Mouse (Mus musculus): ENCODE results near the gene Gm28042. TPM values are rescaled to one million over a fixed set of nuclear protein-coding genes. Genes with fewer than 3 reads are reported as not detected.

The Gm28042 gene
- polyA plus RNA-seq, 1 experiment, result 2.8 TPM

DNA sequence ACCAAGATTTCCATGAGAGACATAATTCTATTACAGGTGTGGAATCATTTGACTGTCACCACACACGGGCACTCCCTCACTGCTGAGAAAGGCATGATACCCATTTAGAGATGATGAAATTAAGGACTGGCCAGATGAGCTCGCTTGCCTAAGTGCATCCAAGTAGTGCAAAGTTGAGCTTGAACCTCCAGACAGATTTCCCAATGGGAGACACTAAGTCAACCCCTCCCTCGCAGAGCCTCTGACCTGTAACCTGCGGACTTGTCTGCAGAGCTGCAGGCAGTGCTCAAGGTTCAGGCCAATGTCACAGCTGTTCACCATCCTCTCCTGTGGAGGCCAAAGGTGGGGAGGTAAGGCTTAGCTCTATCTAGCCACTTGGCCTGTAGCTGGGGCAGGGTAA lies 31.5 kb downstream of the Gm28042 start:
- TF ChIP-seq POLR2A (IDR thresholded peaks at IDR 0.05; ENCODE audit: low read depth, low read length), result no peak
- no peak for TF ChIP-seq CTCF (IDR thresholded peaks at IDR 0.05; ENCODE audit: extremely low read depth, insufficient read length, insufficient replicate concordance, low read depth, low read length)
- 70% methylated on average over 4 of the region's 4 CpGs for WGBS
- Histone ChIP-seq H3K36me3 (ENCODE audit: control insufficient read depth, insufficient read depth, low read length) (no peaks in the 10 kb centered on the region), H3K4me1 (ENCODE audit: control insufficient read depth, insufficient read depth, insufficient read length, low read length) (no peaks in the 10 kb centered on the region), H3K27me3 (ENCODE audit: control insufficient read depth, insufficient read depth, low read length) (no peaks in the 10 kb centered on the region), H3K4me3 (ENCODE audit: low read depth, low read length) (no peak overlapping the region), H3K27ac (ENCODE audit: insufficient read depth, low read depth, low read length) (no peak overlapping the region)

DNA sequence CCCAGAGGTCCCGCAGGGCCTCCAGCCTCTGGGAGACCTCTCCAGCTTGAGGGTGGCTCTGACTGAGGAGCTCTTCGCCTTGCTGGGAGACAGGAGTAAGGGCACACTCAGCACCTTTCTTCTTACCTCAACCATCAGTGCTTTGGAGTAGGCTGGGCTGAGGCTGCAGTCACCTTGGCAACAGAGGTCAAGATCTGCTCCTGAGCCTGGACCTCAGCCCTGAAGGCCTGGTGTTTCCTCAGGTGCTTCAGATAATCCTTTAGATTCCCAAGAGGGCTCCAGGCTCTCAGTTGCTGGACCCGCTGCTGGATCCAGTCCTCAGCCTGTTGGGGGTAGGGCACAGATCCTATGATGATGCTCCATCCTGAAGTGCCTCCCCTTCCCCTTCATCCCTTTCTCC lies 32.2 kb downstream of the Gm28042 start:
- Histone ChIP-seq H3K27ac (ENCODE audit: insufficient read depth, low read depth, low read length) (no peak overlapping the region), H3K36me3 (ENCODE audit: control insufficient read depth, insufficient read depth, low read length) (no peaks in the 10 kb centered on the region), H3K27me3 (ENCODE audit: control insufficient read depth, insufficient read depth, low read length) (no peaks in the 10 kb centered on the region), H3K4me1 (ENCODE audit: control insufficient read depth, insufficient read depth, insufficient read length, low read length) (no peaks in the 10 kb centered on the region), H3K4me3 (ENCODE audit: low read depth, low read length) (no peak overlapping the region)
- TF ChIP-seq CTCF (IDR thresholded peaks at IDR 0.05; ENCODE audit: extremely low read depth, insufficient read length, insufficient replicate concordance, low read depth, low read length) (no peak), POLR2A (IDR thresholded peaks at IDR 0.05; ENCODE audit: low read depth, low read length) (no peak)
- 87% methylated on average over 3 of the region's 3 CpGs for WGBS

DNA sequence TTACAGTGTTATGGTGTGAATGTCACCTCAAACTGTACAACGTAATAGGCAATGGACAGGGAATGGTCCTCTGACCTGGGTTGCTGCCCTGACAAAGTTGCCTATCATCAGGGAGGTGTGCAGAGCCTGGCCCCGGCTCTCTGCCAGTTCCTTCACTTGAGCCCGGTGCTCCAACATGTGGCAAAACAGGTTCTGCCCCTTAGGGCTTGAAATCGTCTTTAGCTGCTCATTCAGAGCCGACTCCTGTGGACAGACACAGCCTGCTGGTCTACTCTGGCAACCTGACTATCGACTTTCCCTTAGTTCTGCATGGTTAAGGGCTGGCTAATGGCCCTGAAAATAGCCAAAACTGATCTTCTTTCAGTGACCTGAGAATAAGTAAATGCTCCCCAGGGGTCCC lies 32.9 kb downstream of the Gm28042 start:
- TF ChIP-seq POLR2A (IDR thresholded peaks at IDR 0.05; ENCODE audit: low read depth, low read length), result no peak
- no peak for TF ChIP-seq CTCF (IDR thresholded peaks at IDR 0.05; ENCODE audit: extremely low read depth, insufficient read length, insufficient replicate concordance, low read depth, low read length)
- Histone ChIP-seq H3K27ac (ENCODE audit: insufficient read depth, low read depth, low read length) (no peak overlapping the region), H3K36me3 (ENCODE audit: control insufficient read depth, insufficient read depth, low read length) (no peaks in the 10 kb centered on the region), H3K27me3 (ENCODE audit: control insufficient read depth, insufficient read depth, low read length) (no peaks in the 10 kb centered on the region), H3K4me1 (ENCODE audit: control insufficient read depth, insufficient read depth, insufficient read length, low read length) (no peaks in the 10 kb centered on the region), H3K4me3 (ENCODE audit: low read depth, low read length) (no peak overlapping the region)
- WGBS, result 23% methylated on average over 6 of the region's 6 CpGs

DNA sequence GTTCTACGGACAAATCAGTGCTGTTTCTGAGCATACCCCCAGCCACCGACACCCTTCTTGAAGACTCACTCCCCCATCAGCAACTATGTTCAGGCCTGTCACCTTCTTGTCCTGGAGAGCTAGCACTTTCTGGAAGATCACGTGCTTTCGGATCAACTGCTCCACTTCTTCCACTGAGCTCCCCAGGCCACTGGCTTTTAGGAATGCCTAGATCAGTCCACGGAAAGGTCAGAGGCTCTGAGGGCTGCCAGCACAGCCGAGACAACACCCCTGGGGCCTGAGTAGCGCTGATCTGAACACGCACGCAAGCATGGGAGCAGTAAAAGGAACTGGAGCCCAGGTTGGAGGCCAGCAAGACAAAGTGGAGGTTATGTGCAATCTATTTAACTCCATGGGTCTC lies 33.4 kb downstream of the Gm28042 start:
- 84% methylated on average over 9 of the region's 9 CpGs for WGBS
- Histone ChIP-seq H3K36me3 (ENCODE audit: control insufficient read depth, insufficient read depth, low read length) (no peaks in the 10 kb centered on the region), H3K4me1 (ENCODE audit: control insufficient read depth, insufficient read depth, insufficient read length, low read length) (no peaks in the 10 kb centered on the region), H3K4me3 (ENCODE audit: low read depth, low read length) (no peak overlapping the region), H3K27me3 (ENCODE audit: control insufficient read depth, insufficient read depth, low read length) (no peaks in the 10 kb centered on the region), H3K27ac (ENCODE audit: insufficient read depth, low read depth, low read length) (no peak overlapping the region)
- no peak for TF ChIP-seq CTCF (IDR thresholded peaks at IDR 0.05; ENCODE audit: extremely low read depth, insufficient read length, insufficient replicate concordance, low read depth, low read length)
- TF ChIP-seq POLR2A (IDR thresholded peaks at IDR 0.05; ENCODE audit: low read depth, low read length), result no peak

DNA sequence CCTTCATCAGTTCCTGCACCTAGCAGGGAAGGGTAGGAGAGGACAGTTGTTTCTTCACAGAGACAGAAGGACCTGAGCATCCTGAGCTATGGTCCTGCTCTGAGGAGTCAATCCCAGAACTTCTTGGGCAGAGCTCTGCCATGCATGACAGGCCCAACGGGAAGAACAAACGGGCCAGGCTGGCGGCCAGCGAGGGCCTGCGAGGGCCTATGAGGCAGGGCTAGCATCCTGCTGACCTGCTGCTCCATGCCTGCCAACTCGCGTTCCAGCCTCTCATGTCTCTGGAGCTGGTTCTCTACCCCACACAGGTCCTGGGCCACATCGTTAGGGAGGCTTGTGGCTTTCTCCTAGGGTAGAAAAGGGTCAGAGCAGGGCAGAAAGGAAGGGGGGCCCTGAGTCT lies 35.0 kb downstream of the Gm28042 start:
- WGBS, result 88% methylated on average over 8 of the region's 8 CpGs
- Histone ChIP-seq H3K27ac (ENCODE audit: insufficient read depth, low read depth, low read length) (no peak overlapping the region), H3K27me3 (ENCODE audit: control insufficient read depth, insufficient read depth, low read length) (no peaks in the 10 kb centered on the region)

DNA sequence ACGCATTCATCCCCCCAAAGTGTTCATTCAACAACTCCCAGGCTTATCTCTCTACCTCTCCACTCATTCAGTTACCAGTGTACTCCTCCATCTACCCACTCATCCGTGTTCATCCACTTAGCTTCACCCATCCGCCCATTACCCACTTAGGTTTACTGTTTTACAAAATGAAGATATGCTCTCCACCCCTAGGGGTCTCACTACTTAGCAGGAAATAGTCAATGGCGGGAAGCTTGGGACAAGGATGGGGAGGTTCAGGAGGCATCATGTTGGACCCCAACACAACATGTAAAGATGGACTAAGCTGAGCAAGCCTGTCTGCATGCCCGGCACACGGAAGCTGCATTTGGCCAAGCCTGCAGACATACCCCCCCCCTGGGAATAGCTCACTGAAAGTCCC lies 37.3 kb downstream of the Gm28042 start:
- H3K36me3 ChIP-seq (ENCODE audit: control insufficient read depth, insufficient read depth, low read length), result no peaks in the 10 kb centered on the region
- H3K27ac ChIP-seq (ENCODE audit: insufficient read depth, low read depth, low read length), result no peak overlapping the region
- TF ChIP-seq POLR2A (IDR thresholded peaks at IDR 0.05; ENCODE audit: low read depth, low read length), result no peak
- TF ChIP-seq CTCF (IDR thresholded peaks at IDR 0.05; ENCODE audit: extremely low read depth, insufficient read length, insufficient replicate concordance, low read depth, low read length), result no peak
- no peak overlapping the region for H3K4me3 ChIP-seq (ENCODE audit: low read depth, low read length)
- no peaks in the 10 kb centered on the region; the same call in 1 of the 2 replicates for H3K4me1 ChIP-seq (ENCODE audit: control insufficient read depth, insufficient read depth, insufficient read length, low read length)
- H3K27me3 ChIP-seq (ENCODE audit: control insufficient read depth, insufficient read depth, low read length), result no peaks in the 10 kb centered on the region
- 71% methylated on average over 6 of the region's 6 CpGs for WGBS

More for the DNA sequence above, 35.0 kb downstream of the Gm28042 start:
- H3K36me3 ChIP-seq (ENCODE audit: control insufficient read depth, insufficient read depth, low read length), result no peaks in the 10 kb centered on the region
- H3K4me3 ChIP-seq (ENCODE audit: low read depth, low read length), result no peak overlapping the region
- no peaks in the 10 kb centered on the region for H3K4me1 ChIP-seq (ENCODE audit: control insufficient read depth, insufficient read depth, insufficient read length, low read length)
- no peak for TF ChIP-seq CTCF (IDR thresholded peaks at IDR 0.05; ENCODE audit: extremely low read depth, insufficient read length, insufficient replicate concordance, low read depth, low read length)
- no peak; the same call in 1 of the 2 replicates for TF ChIP-seq POLR2A (IDR thresholded peaks at IDR 0.05; ENCODE audit: low read depth, low read length)

DNA sequence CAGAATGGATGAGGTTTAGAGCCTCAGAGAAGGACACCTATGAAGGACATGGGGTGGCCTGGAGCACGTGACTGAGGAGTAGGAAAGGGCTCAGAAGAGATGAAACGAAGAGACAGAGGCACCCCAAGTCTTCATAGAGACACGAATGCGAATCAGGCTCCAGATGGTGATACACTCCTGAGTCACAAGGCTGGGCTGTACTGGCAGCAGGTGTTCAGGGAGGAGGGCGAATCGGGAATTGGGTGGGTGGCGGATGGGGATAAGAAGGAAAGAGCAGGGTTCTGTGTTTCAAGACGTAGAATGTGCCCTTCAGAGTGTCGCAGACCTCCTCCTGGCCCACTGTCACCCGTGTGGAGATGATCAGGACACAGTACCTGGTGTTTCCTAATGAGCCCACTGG lies 38.0 kb downstream of the Gm28042 start:
- TF ChIP-seq CTCF (IDR thresholded peaks at IDR 0.05; ENCODE audit: extremely low read depth, insufficient read length, insufficient replicate concordance, low read depth, low read length) (no peak), POLR2A (IDR thresholded peaks at IDR 0.05; ENCODE audit: low read depth, low read length) (no peak)
- H3K27ac ChIP-seq (ENCODE audit: insufficient read depth, low read depth, low read length), result no peak overlapping the region
- 83% methylated on average over 10 of the region's 10 CpGs for WGBS
- H3K4me3 ChIP-seq (ENCODE audit: low read depth, low read length), result no peak overlapping the region
- no peaks in the 10 kb centered on the region for H3K36me3 ChIP-seq (ENCODE audit: control insufficient read depth, insufficient read depth, low read length)
- no peaks in the 10 kb centered on the region for H3K27me3 ChIP-seq (ENCODE audit: control insufficient read depth, insufficient read depth, low read length)
- no peaks in the 10 kb centered on the region; the same call in 1 of the 2 replicates for H3K4me1 ChIP-seq (ENCODE audit: control insufficient read depth, insufficient read depth, insufficient read length, low read length)

DNA sequence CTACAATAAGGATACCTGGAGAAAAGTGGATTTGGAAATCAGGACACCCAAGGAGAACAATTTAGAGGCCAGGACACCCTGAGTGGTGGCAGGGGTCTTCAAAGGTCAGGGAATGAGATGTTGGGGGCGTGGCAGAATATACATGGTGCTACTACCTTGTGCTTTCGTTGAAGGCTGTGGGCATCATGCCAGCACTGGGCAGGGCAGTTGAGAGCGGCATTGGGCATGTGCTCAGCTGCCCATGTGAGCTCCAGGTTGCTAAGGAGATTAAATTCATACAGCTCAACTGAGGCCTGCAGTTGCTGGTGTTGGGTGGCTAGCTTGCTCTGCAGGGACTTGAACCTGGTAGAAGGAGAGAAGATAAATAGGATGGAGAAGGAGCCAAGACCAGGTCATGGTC lies 38.9 kb downstream of the Gm28042 start:
- TF ChIP-seq POLR2A (IDR thresholded peaks at IDR 0.05; ENCODE audit: low read depth, low read length), result no peak
- TF ChIP-seq CTCF (IDR thresholded peaks at IDR 0.05; ENCODE audit: extremely low read depth, insufficient read length, insufficient replicate concordance, low read depth, low read length), result no peak
- no peak overlapping the region for H3K4me3 ChIP-seq (ENCODE audit: low read depth, low read length)
- H3K27me3 ChIP-seq (ENCODE audit: control insufficient read depth, insufficient read depth, low read length), result no peaks in the 10 kb centered on the region
- H3K4me1 ChIP-seq (ENCODE audit: control insufficient read depth, insufficient read depth, insufficient read length, low read length), result no peaks in the 10 kb centered on the region; the same call in 1 of the 2 replicates
- WGBS, result 36% methylated on average over 3 of the region's 3 CpGs
- no peak overlapping the region for H3K27ac ChIP-seq (ENCODE audit: insufficient read depth, low read depth, low read length)
- H3K36me3 ChIP-seq (ENCODE audit: control insufficient read depth, insufficient read depth, low read length), result no peaks in the 10 kb centered on the region

Measured in small intestine, adult 2 months (tissue).